9 mouse cellular contexts compared by ENCODE assay signal in genomic region chr10:58652045-58652417, GRCm38 (mm10). TPM values are rescaled to one million over a fixed set of nuclear protein-coding genes. Genes with fewer than 3 reads are reported as not detected.
DNase-seq lines count a peak whose midpoint lies in the region; ATAC-seq and TF ChIP-seq lines count a peak whose summit lies in the region.
"Had no signal": no experiment of that assay in that cellular context is flagged by ENCODE, and none has a peak within 500 bp of the region (broad histone marks: within the 10 kb centered on the region; RNA-seq: fewer than 3 reads in every experiment).

No protein-coding gene starts in this region.

- H3K4me2 ChIP-seq in intestine, embryonic 14.5 days (ENCODE audit: low read length), result peak overlapping the region; percentile 38
- H3K4me2 ChIP-seq in intestine, postnatal 0 days (replicated peaks; ENCODE audit: low read depth), result no peak overlapping the region
- H3K4me2 ChIP-seq in midbrain, embryonic 13.5 days (replicated peaks), result peak overlapping the region; percentile 28

- H3K27ac ChIP-seq in intestine, embryonic 14.5 days (ENCODE audit: low read depth), result no peak overlapping the region
- H3K27ac ChIP-seq in intestine, postnatal 0 days (ENCODE audit: low read depth, low read length), result no peak overlapping the region
- 0 out of 2 replicates have a peak overlapping the region, but pooled peaks have one; percentile 35 for H3K27ac ChIP-seq in midbrain, embryonic 13.5 days

- no peak for TF ChIP-seq CTCF in intestine, postnatal 0 days (IDR thresholded peaks at IDR 0.05; ENCODE audit: low read depth)

- intact Hi-C loops in left cerebral cortex, postnatal 4 days (cut with DNase I), result no loop called here

- H3K9me3 ChIP-seq in intestine, embryonic 14.5 days (ENCODE audit: control insufficient read depth, low read length), result peaks cover 3% of the 10 kb centered on the region; the same call in 1 of the 2 replicates
- H3K9me3 ChIP-seq in intestine, postnatal 0 days (ENCODE audit: control insufficient read depth), result 0 out of 2 replicates have a peak, but pooled peaks cover 3% of the 10 kb centered on the region
- no peaks in the 10 kb centered on the region for H3K9me3 ChIP-seq in midbrain, embryonic 13.5 days

- no peak for DNase-seq in intestine, embryonic 14.5 days (ENCODE audit: low spot score)
- DNase-seq in left cerebral cortex, postnatal 4 days, result no peak
- no peak for DNase-seq in layer of hippocampus, postnatal 14 days (ENCODE audit: low spot score in 2 of 2)
- DNase-seq in ovary, adult 18-20 months (ENCODE audit: low spot score), result no peak

- H3K27me3 ChIP-seq in intestine, embryonic 14.5 days (replicated peaks; ENCODE audit: control insufficient read depth, insufficient read depth, low read length), result 0 out of 2 replicates have a peak, but pooled peaks cover 5% of the 10 kb centered on the region
- H3K27me3 ChIP-seq in intestine, postnatal 0 days (replicated peaks; ENCODE audit: control insufficient read depth, insufficient read depth, low read length), result no peaks in the 10 kb centered on the region
- H3K27me3 ChIP-seq in midbrain, embryonic 13.5 days, result no peaks in the 10 kb centered on the region

- no peak overlapping the region for H3K4me3 ChIP-seq in intestine, embryonic 14.5 days (ENCODE audit: low read depth, low read length)
- H3K4me3 ChIP-seq in intestine, postnatal 0 days (ENCODE audit: low read depth, low read length), result no peak overlapping the region
- H3K4me3 ChIP-seq in midbrain, embryonic 13.5 days (replicated peaks), result no peak overlapping the region

- H3K36me3 ChIP-seq in intestine, embryonic 14.5 days (ENCODE audit: control insufficient read depth, insufficient read depth, low read length), result no peaks in the 10 kb centered on the region
- no peaks in the 10 kb centered on the region for H3K36me3 ChIP-seq in intestine, postnatal 0 days (ENCODE audit: control insufficient read depth, insufficient read depth)
- no peaks in the 10 kb centered on the region for H3K36me3 ChIP-seq in midbrain, embryonic 13.5 days

- H3K4me1 ChIP-seq in intestine, embryonic 14.5 days (replicated peaks; ENCODE audit: control insufficient read depth, insufficient read depth, low read length), result peaks cover 13% of the 10 kb centered on the region
- H3K4me1 ChIP-seq in intestine, postnatal 0 days (replicated peaks; ENCODE audit: control insufficient read depth, insufficient read depth, low read length), result no peaks in the 10 kb centered on the region
- H3K4me1 ChIP-seq in midbrain, embryonic 13.5 days (replicated peaks), result peaks cover 23% of the 10 kb centered on the region

- WGBS in intestine, embryonic 14.5 days, result 5% methylated on average over 9 of the region's 9 CpGs
- 6% methylated on average over 9 of the region's 9 CpGs for whole genome bisulfite sequencing in intestine, postnatal 0 days
- 3% methylated on average over 9 of the region's 9 CpGs for WGBS in midbrain, embryonic 13.5 days

- no peak for ATAC-seq in intestine, embryonic 14.5 days (replicated peaks; ENCODE audit: low FRiP score, low TSS enrichment, low read depth)
- no peak for ATAC-seq in intestine, postnatal 0 days
- peak; percentile 50 for ATAC-seq in common myeloid progenitor, adult 5-6 weeks (replicated peaks; ENCODE audit: low read depth, poor library complexity, severe bottlenecking)
- ATAC-seq in hematopoietic stem cell, adult 5-6 weeks (replicated peaks in 1 of 2; ENCODE audit: insufficient read depth in 1 of 2, low FRiP score in 2 of 2, low TSS enrichment in 1 of 2, low read depth in 1 of 2, poor library complexity in 2 of 2, severe bottlenecking in 2 of 2), result peak; percentile 30 to 33; a peak in 1 of 4 replicates
- no peak for ATAC-seq in midbrain, embryonic 13.5 days

- no peak overlapping the region for H3K9ac ChIP-seq in intestine, embryonic 14.5 days (ENCODE audit: low read length)
- no peak overlapping the region for H3K9ac ChIP-seq in intestine, postnatal 0 days (ENCODE audit: low read depth, low read length)
- H3K9ac ChIP-seq in midbrain, embryonic 13.5 days (replicated peaks), result peak overlapping the region; percentile 41; the same call in 1 of the 2 replicates

RNA-seq across cellular contexts. Expression of gene Edar, which starts 23.4 kb away (rescaled TPM):
- polyA plus RNA-seq in intestine, embryonic 14.5 days (2014; fragmentation: Nextera tagmentation; extraction: Ambion mirVana), result 0.63 and 0.72 TPM in 2 replicates
- polyA plus RNA-seq in intestine, postnatal 0 days (2015; fragmentation: Nextera tagmentation; extraction: Ambion mirVana), result 0.16 and 0.27 TPM in 2 replicates
- 0.09 TPM in 1 of 2 replicates, not detected in the other for total RNA-seq in common myeloid progenitor, adult 5-6 weeks (2017)
- total RNA-seq in hematopoietic stem cell, adult 5-6 weeks (2017), result 3.1 and 4.2 TPM in 2 replicates
- polyA plus RNA-seq in midbrain, embryonic 13.5 days (2015; fragmentation: Nextera tagmentation; extraction: Ambion mirVana), result 0.17 and 0.27 TPM in 2 replicates
- under 1 TPM; 0.24 to 0.28 TPM for total RNA-seq in left cerebral cortex, postnatal 4 days (2021)
- total RNA-seq in layer of hippocampus, postnatal 14 days (2021), result under 1 TPM; 0.23 to 0.26 TPM
- total RNA-seq: CH12.LX had no signal

Comparison
In these comparisons a context has a peak if more than half of its experiments do, and no peak if none do; other contexts are left out.
1. ATAC-seq: peak in common myeloid progenitor, adult 5-6 weeks (single experiment) and hematopoietic stem cell, adult 5-6 weeks (2 of 2); none in intestine, embryonic 14.5 days (single experiment), intestine, postnatal 0 days (single experiment) and midbrain, embryonic 13.5 days (single experiment).